Mouse (Mus musculus) right cerebral cortex, postnatal 36 days (tissue): Measurements from ENCODE around the gene Il1r1.

Source experiments
- DNase-seq, 2 experiments: peaks; one replicate each; pipeline ENCODE4 v3.0.0; 2022; ENCODE audit warnings: low spot score in 2 of 2, mixed read lengths in 1 of 2

The Il1r1 gene

GRCm38 (mm10) chr1:40224539-40225284 is at the start of gene Il1r1:
TSS of gene Il1r1 (plus strand) at chr1:40225080.
- DNase-seq, result no peak

GRCm38 (mm10) chr1:40175123-40175522 is 49.8 kb upstream of the Il1r1 start:
- DNase-seq, result no peak

DNA sequence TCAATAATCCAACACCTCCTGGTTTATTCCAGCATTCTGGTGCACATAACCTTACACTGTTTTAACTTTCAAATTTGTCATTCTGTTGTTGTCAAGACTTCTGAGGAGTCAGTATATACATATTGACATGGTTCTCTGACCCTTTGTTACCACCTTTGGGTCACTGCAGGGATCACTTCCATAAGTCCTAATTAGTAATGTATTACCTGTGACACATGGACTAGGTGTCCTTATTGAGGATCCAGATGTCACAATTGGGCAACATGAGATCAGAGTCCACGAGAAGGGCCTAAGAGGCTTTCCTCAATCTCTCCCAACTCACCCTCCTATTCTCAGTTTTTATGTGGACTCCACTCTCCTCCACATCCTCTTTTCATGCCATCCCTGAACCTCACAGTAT is 49.1 kb upstream of the Il1r1 start:
- no peak for DNase-seq

GRCm38 (mm10) chr1:40179031-40179430 is 45.8 kb upstream of the Il1r1 start:
- no peak for DNase-seq

- no peak for DNase-seq
These were observed 45.4 kb upstream of the Il1r1 start for GRCm38 (mm10) chr1:40179493-40179892.

DNA sequence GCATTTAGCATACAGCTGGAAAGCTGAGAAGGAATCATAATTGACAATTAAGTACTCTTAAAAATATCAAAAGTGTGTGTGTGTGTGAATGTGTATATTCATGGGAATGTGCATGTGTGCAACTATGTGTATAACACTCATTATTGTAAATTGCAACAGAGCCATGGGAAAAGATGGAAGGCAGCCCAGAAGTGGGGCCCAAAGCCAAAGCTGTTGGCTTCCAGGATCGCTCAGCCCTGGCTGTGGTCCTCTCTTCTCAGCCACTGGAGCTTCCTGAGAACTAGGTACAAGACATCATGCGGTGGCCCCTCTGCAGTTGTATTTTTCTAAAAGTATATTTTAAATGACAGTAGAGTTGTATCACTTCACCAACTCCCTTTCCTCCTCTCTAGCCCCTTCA is 44.0 kb upstream of the Il1r1 start:
- no peak for DNase-seq

DNA sequence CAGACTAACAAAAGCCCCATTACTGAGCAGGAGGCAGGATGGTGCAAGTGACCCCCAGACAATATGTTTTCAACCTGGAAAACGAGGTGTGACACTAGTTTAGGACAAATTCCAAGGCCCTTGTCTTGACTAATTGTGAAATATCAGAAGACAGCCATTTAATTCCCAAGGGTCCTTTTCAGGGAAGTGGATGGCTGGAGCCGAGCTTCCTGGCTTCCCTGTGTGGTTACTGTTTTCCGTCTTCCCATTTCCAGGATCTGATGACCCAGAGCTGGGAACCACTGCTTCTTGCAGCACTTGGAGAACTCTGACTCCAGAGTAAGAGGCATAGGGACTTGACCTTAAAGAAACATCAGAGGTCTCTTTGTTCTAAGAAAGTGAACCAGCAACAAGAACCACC is 43.2 kb upstream of the Il1r1 start:
- no peak for DNase-seq

- DNase-seq, result no peak
These were observed 41.5 kb upstream of the Il1r1 start for GRCm38 (mm10) chr1:40183410-40183809.

GRCm38 (mm10) chr1:40187961-40188360 is 36.9 kb upstream of the Il1r1 start:
- no peak for DNase-seq

DNA sequence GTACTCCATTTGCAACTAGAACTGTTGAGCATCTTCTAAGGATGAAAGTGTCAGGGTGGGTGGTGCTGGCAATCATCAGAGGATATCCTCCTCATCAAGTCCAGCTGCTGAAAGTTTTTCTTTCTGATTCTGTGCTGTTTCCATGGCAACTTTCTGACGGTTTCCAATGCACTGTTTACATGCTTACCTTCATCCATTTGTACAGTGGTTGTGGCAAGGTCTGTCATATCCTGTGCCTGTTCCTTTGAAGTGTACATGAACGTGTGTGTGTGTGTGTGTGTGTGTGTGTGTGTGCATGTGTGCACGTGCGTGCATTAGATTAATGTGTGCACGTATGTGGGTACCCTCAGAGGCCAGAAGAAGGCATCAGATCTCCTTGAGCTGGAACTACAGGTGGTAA is 34.9 kb upstream of the Il1r1 start:
- DNase-seq, result no peak

GRCm38 (mm10) chr1:40190837-40191236 is 34.0 kb upstream of the Il1r1 start:
- DNase-seq, result no peak

- no peak for DNase-seq
These were observed 30.6 kb upstream of the Il1r1 start for GRCm38 (mm10) chr1:40194279-40194678.

- DNase-seq, result no peak
These were observed 11.3 kb upstream of the Il1r1 start for GRCm38 (mm10) chr1:40213337-40214159.

GRCm38 (mm10) chr1:40217521-40217920 is 7.4 kb upstream of the Il1r1 start:
- DNase-seq, result no peak

- no peak for DNase-seq
These were observed 6.3 kb upstream of the Il1r1 start for GRCm38 (mm10) chr1:40218603-40219002.

DNA sequence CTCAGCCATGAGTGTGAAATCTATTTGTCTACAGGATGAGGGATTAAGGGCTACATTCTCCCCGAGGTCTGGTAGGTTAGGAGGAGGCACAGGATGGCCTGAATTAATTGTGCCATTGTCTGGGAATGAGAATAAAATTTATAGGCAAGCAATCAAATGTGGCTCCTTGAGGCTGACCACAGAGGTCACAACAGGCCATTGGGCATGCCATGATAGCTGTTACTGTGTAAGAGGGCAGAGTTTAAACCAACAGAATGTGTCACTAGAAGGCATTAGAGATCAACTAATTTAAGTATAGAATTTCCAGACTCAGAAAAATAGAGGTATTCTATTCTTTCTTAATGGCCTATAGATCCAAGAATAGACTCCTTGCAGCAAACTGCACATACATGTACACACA is 4.3 kb upstream of the Il1r1 start:
- no peak for DNase-seq

DNA sequence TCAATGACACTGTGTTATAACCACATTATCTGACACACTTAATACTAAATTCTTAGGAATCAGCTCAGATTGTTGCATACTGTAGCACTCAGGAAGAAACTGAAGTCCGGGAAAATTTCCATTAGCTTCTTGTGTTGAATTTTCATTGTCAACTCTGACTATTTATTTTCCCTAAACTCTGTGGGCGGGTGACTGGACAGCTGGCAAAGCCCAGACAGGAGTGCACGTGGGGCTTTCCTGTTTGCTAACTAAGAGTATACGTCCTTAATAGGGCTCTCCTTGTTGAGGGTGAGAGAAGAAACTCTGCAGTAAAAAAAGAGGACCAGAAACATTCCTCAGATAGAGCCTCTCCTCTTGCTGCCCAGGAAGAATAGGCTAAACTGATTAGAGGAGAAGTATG is 3.0 kb upstream of the Il1r1 start:
- no peak for DNase-seq

GRCm38 (mm10) chr1:40222680-40223079 is 2.2 kb upstream of the Il1r1 start:
- no peak for DNase-seq

GRCm38 (mm10) chr1:40223591-40223990 is 1.3 kb upstream of the Il1r1 start:
- DNase-seq, result no peak

DNA sequence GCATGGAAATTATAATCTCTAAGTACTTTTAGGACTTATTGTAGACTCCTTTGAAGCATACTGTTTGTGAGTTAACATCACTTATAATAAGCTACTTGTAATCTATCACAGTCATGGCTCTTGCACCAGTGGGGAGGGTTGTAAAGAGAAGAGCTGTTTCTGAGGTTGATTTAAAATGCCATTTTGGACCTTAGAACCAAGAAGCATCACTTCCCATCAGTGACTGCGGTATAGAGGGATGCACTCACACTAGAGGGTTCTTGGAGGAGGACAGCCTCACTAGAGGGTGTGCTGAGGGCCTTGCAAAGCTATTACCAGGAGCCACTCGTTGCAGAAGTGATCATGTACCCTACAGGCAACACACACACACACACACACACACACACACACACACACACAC is 700 bp downstream of the Il1r1 start:
- DNase-seq, result no peak

- DNase-seq, result no peak
These were observed 4.2 kb downstream of the Il1r1 start for GRCm38 (mm10) chr1:40229033-40229432.

GRCm38 (mm10) chr1:40229771-40230280 is 4.9 kb downstream of the Il1r1 start:
- DNase-seq, result no peak

DNA sequence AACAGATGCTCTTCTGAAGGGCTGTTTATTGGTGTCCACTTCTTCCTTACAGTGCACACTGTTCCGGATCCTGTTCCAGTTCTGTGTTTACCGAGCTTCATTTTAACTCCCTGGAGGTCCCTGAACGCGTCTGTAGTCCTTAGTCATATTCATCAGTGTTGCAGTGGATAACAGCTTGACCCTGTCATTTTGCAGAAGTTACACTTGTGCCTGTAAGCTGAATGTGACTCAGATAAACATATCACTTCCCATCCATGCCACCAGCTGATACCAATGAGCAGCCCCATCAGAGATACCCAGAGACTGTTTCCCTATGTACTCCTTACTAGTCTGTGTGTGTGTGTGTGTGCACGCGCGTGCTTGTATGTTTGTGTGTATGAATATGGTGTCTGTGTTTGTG is 5.5 kb downstream of the Il1r1 start:
- DNase-seq, result no peak
